Mouse (Mus musculus) cortical plate, adult 2 months (tissue): ENCODE data around the gene Tns1.

ENCODE experiments used
- CTCF ChIP-seq: fragments of 200-500 bp; IDR thresholded peaks from 2 replicates; pipeline ENCODE4 v1.5.1; 2011; ENCODE audit warnings: mild to moderate bottlenecking, control low read depth, low read length; ENCODE audit not compliant: insufficient read depth; ENCODE audit errors: extremely low read depth
- POLR2A ChIP-seq: fragments of 200-500 bp; IDR thresholded peaks from 2 replicates; pipeline ENCODE4 v1.6.1; 2011; ENCODE audit warnings: mild to moderate bottlenecking, low read length, control low read depth; ENCODE audit not compliant: insufficient read depth; ENCODE audit errors: extremely low read depth

DNA sequence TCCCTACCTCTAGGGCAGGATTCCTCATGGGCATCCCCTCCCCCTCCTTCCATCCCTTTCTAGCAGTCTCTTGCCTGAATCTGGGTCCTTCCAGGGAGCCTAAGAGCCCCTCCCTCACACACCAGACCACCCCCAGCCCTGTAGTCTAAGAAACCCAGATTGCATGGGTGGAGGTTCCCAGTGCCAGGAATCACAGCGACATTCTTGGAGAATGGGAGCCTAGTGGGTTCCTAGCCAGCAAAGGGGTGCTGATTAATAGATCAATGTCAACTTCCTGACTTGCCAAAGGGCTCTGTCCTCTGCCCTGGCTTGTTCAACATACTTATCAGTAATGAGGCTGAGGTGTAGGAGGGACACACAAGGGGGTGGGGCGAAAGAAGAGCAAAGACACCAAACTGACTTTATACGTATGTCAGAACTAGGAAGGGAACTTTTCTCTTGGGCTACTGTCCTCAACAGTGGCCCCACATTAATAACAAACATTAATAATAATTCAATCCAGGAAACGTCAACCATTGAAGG, 80.6 kb downstream of the Tns1 start:
- TF ChIP-seq CTCF (no peak), POLR2A (no peak)
